Mouse (Mus musculus) myocyte (in vitro differentiated cells): ENCODE results near the gene Olfr65. TPM values are rescaled to one million over a fixed set of nuclear protein-coding genes. Genes with fewer than 3 reads are reported as not detected.

Experiments used
- H3K27me3 ChIP-seq: one replicate; pipeline ENCODE4 v1.6.1; 2011; ENCODE audit not compliant: control insufficient read depth, insufficient read depth, insufficient read length
- H3K36me3 ChIP-seq: one replicate; pipeline ENCODE4 v1.6.1; 2011; ENCODE audit not compliant: control insufficient read depth, insufficient read depth
- H3K4me2 ChIP-seq: one replicate; pipeline ENCODE4 v1.6.1; 2011; ENCODE audit warnings: low read depth, control low read depth
- H3K4me3 ChIP-seq: one replicate; pipeline ENCODE4 v1.5.1; 2011; ENCODE audit warnings: mild to moderate bottlenecking, control low read depth, moderate library complexity
- H3K79me2 ChIP-seq: one replicate; pipeline ENCODE4 v1.6.1; 2011; ENCODE audit not compliant: control insufficient read depth, insufficient read depth
- H3ac ChIP-seq: one replicate; pipeline ENCODE4 v1.6.1; 2011; ENCODE audit not compliant: control insufficient read depth, insufficient read length
- CEBPB ChIP-seq: IDR thresholded peaks from 2 replicates; pipeline ENCODE4 v1.6.1; 2011; ENCODE audit warnings: mild to moderate bottlenecking, moderate library complexity; ENCODE audit not compliant: poor library complexity, insufficient read depth, severe bottlenecking
- E2F4 ChIP-seq: IDR thresholded peaks from one replicate; pipeline ENCODE4 v1.6.1; 2011; ENCODE audit warnings: mild to moderate bottlenecking, control low read depth, moderate library complexity; ENCODE audit not compliant: insufficient read depth
- MAX ChIP-seq: IDR thresholded peaks from one replicate; pipeline ENCODE4 v1.6.1; 2011; ENCODE audit warnings: low read depth, mild to moderate bottlenecking, control low read depth
- MYOD1 ChIP-seq, 3 experiments: IDR thresholded peaks; one replicate each; pipeline ENCODE4 v1.6.1; 2011; ENCODE audit warnings: control low read depth in 2 of 3, low read depth in 2 of 3, mild to moderate bottlenecking in 2 of 3, moderate library complexity in 1 of 3; ENCODE audit not compliant: insufficient read length in 2 of 3, control insufficient read depth in 1 of 3
- MYOG ChIP-seq, 3 experiments: IDR thresholded peaks; one replicate each; pipeline ENCODE4 v1.6.1; 2011; ENCODE audit warnings: control low read depth in 2 of 3, low read depth in 2 of 3, mild to moderate bottlenecking in 2 of 3; ENCODE audit not compliant: insufficient read length in 2 of 3, control insufficient read depth in 1 of 3, insufficient read depth in 1 of 3
- POLR2A ChIP-seq: IDR thresholded peaks from one replicate; pipeline ENCODE4 v1.6.1; 2011; ENCODE audit warnings: low read depth, mild to moderate bottlenecking, control low read depth, moderate library complexity; ENCODE audit not compliant: insufficient read length
- POLR2AphosphoS2 ChIP-seq: IDR thresholded peaks from one replicate; pipeline ENCODE4 v1.6.1; 2011; ENCODE audit warnings: low read depth, control low read depth; ENCODE audit not compliant: insufficient read length
- REST ChIP-seq: IDR thresholded peaks from one replicate; pipeline ENCODE4 v1.6.1; 2011; ENCODE audit warnings: mild to moderate bottlenecking, control low read depth, moderate library complexity; ENCODE audit not compliant: insufficient read depth, insufficient read length
- SRF ChIP-seq: IDR thresholded peaks from one replicate; pipeline ENCODE4 v1.6.1; 2011; ENCODE audit warnings: low read depth; ENCODE audit not compliant: control insufficient read depth, insufficient read length
- TCF12 ChIP-seq: IDR thresholded peaks from one replicate; pipeline ENCODE4 v1.6.1; 2011; ENCODE audit warnings: mild to moderate bottlenecking, control low read depth; ENCODE audit not compliant: poor library complexity, insufficient read depth, severe bottlenecking
- TCF3 ChIP-seq: IDR thresholded peaks from one replicate; pipeline ENCODE4 v1.6.1; 2011; ENCODE audit warnings: low read depth, control low read depth; ENCODE audit not compliant: insufficient read length
- USF1 ChIP-seq: IDR thresholded peaks from one replicate; pipeline ENCODE4 v1.6.1; 2011; ENCODE audit warnings: low read depth, mild to moderate bottlenecking, control low read depth, moderate library complexity
- polyA plus RNA-seq: library from polyadenylated mRNA; unstranded; fragments of >200 nt; fragmentation: generic; extraction: Trizol; gene quantifications from one replicate; pipeline ENCODE4 v1.2.1, GENCODE M21; 2012; ENCODE audit warnings: missing spikeins

The Olfr65 gene
- polyA plus RNA-seq, 1 experiment = not detected

- Histone ChIP-seq H3K27me3 (no peaks in the 10 kb centered on the region), H3K36me3 (no peaks in the 10 kb centered on the region), H3K4me3 (no peak overlapping the region), H3ac (no peak overlapping the region), H3K4me2 (no peak overlapping the region), H3K79me2 (no peaks in the 10 kb centered on the region)
- TF ChIP-seq E2F4 (no peak), POLR2A (no peak), TCF12 (no peak), USF1 (no peak), MAX (no peak), MYOG (IDR thresholded peaks at IDR 0.05; ENCODE audit: control insufficient read depth in 1 of 3, insufficient read depth in 1 of 3, insufficient read length in 2 of 3, low read depth in 2 of 3) (no peak), MYOD1 (IDR thresholded peaks at IDR 0.05; ENCODE audit: control insufficient read depth in 1 of 3, insufficient read length in 2 of 3, low read depth in 2 of 3) (no peak), POLR2AphosphoS2 (no peak), REST (no peak), TCF3 (no peak), SRF (no peak), CEBPB (no peak)
These were observed 37.6 kb upstream of the Olfr65 start for GRCm38 (mm10) chr7:103865716-103866115.

GRCm38 (mm10) chr7:103870667-103871066 lies 32.6 kb upstream of the Olfr65 start:
- H3ac ChIP-seq = no peak overlapping the region
- TF ChIP-seq POLR2AphosphoS2 (no peak), CEBPB (no peak), TCF12 (no peak), SRF (no peak), MYOG (IDR thresholded peaks at IDR 0.05; ENCODE audit: control insufficient read depth in 1 of 3, insufficient read depth in 1 of 3, insufficient read length in 2 of 3, low read depth in 2 of 3) (no peak), POLR2A (no peak), USF1 (no peak), REST (no peak), MYOD1 (IDR thresholded peaks at IDR 0.05; ENCODE audit: control insufficient read depth in 1 of 3, insufficient read length in 2 of 3, low read depth in 2 of 3) (no peak), E2F4 (no peak), MAX (no peak), TCF3 (no peak)
- H3K4me3 ChIP-seq = no peak overlapping the region
- no peaks in the 10 kb centered on the region for H3K36me3 ChIP-seq
- no peak overlapping the region for H3K4me2 ChIP-seq
- no peaks in the 10 kb centered on the region for H3K27me3 ChIP-seq
- no peaks in the 10 kb centered on the region for H3K79me2 ChIP-seq

GRCm38 (mm10) chr7:103873064-103873463 lies 30.2 kb upstream of the Olfr65 start:
- no peaks in the 10 kb centered on the region for H3K79me2 ChIP-seq
- H3K4me3 ChIP-seq = no peak overlapping the region
- H3ac ChIP-seq = no peak overlapping the region
- no peaks in the 10 kb centered on the region for H3K36me3 ChIP-seq
- no peak overlapping the region for H3K4me2 ChIP-seq
- H3K27me3 ChIP-seq = no peaks in the 10 kb centered on the region
- TF ChIP-seq SRF (no peak), TCF3 (no peak), MYOG (IDR thresholded peaks at IDR 0.05; ENCODE audit: control insufficient read depth in 1 of 3, insufficient read depth in 1 of 3, insufficient read length in 2 of 3, low read depth in 2 of 3) (no peak), POLR2AphosphoS2 (no peak), MAX (no peak)

GRCm38 (mm10) chr7:103874451-103874850 lies 28.8 kb upstream of the Olfr65 start:
- H3K27me3 ChIP-seq = no peaks in the 10 kb centered on the region
- no peak overlapping the region for H3K4me3 ChIP-seq
- no peaks in the 10 kb centered on the region for H3K79me2 ChIP-seq
- H3K36me3 ChIP-seq = no peaks in the 10 kb centered on the region
- no peak for TF ChIP-seq TCF3
- no peak for TF ChIP-seq E2F4
- no peak for TF ChIP-seq USF1
- no peak for TF ChIP-seq SRF
- TF ChIP-seq REST = no peak
- TF ChIP-seq TCF12 = no peak
- no peak for TF ChIP-seq POLR2A
- no peak overlapping the region for H3K4me2 ChIP-seq
- no peak overlapping the region for H3ac ChIP-seq

GRCm38 (mm10) chr7:103877093-103877492 lies 26.2 kb upstream of the Olfr65 start:
- Histone ChIP-seq H3K79me2 (no peaks in the 10 kb centered on the region), H3ac (no peak overlapping the region), H3K4me2 (no peak overlapping the region), H3K36me3 (no peaks in the 10 kb centered on the region), H3K4me3 (no peak overlapping the region), H3K27me3 (no peaks in the 10 kb centered on the region)
- TF ChIP-seq USF1 = no peak
